Mouse (Mus musculus) CH12.LX (cell line): Measurements from ENCODE around the gene 6430548M08Rik.

ENCODE experiments used
- EP300 ChIP-seq: IDR thresholded peaks from 2 replicates; pipeline ENCODE4 v1.6.1; 2011; ENCODE audit warnings: low read length, improper control_type of control experiment
- USF1 ChIP-seq: IDR thresholded peaks from 2 replicates; pipeline ENCODE4 v1.6.1; 2014; ENCODE audit warnings: low read depth, mild to moderate bottlenecking, inconsistent platforms, low read length, improper control_type of control experiment

- no peak for TF ChIP-seq USF1
- no peak for TF ChIP-seq EP300
These were observed 5.5 kb downstream of the 6430548M08Rik start for GRCm38 (mm10) chr8:120119429-120119828.
